Mouse (Mus musculus): ENCODE results near the gene Ccdc150. TPM values are rescaled to one million over a fixed set of nuclear protein-coding genes. Genes with fewer than 3 reads are reported as not detected.

Gene Ccdc150
- polyA plus RNA-seq, 1 experiment: 0.10 TPM

Other genes with a start within 250 kb of the Ccdc150 start
- 7.8 and 8.3 TPM in 2 replicates for gene Hecw2, start 55.5 kb upstream of the Ccdc150 start, polyA plus RNA-seq (2012; rRNA removed)
- 17.5 and 19.3 TPM in 2 replicates for gene Gtf3c3, start 188.3 kb downstream of the Ccdc150 start, polyA plus RNA-seq (2012; rRNA removed)